Mouse (Mus musculus) thymus, postnatal 0 days (tissue): ENCODE data around the gene Zcchc24. TPM values are rescaled to one million over a fixed set of nuclear protein-coding genes. Genes with fewer than 3 reads are reported as not detected.

Experiments used
- DNase-seq: peaks from one replicate; pipeline ENCODE4 v3.0.0-alpha.2; 2015; ENCODE audit warnings: low spot score
- polyA plus RNA-seq: library from polyadenylated mRNA; unstranded; fragments of >200 nt; fragmentation: Nextera tagmentation; extraction: Ambion mirVana; gene quantifications from 2 replicates; pipeline ENCODE4 v1.2.1, GENCODE M21; 2015

Gene Zcchc24
- polyA plus RNA-seq, 1 experiment from 2014 or later, result 9.0 TPM

- DNase-seq, result no peak
Measured at GRCm38 (mm10) chr14:25686216-25686945, 82.5 kb downstream of the Zcchc24 start.

- DNase-seq, result no peak
Measured at GRCm38 (mm10) chr14:25682020-25682419, 86.8 kb downstream of the Zcchc24 start.

- no peak for DNase-seq
Measured at GRCm38 (mm10) chr14:25679625-25680024, 89.2 kb downstream of the Zcchc24 start.

- no peak for DNase-seq
Measured at GRCm38 (mm10) chr14:25667587-25667986, 101.3 kb downstream of the Zcchc24 start.

GRCm38 (mm10) chr14:25666668-25667376, 102.0 kb downstream of the Zcchc24 start:
- peak; percentile 27 for DNase-seq

GRCm38 (mm10) chr14:25665314-25665970, 103.4 kb downstream of the Zcchc24 start:
- no peak for DNase-seq

GRCm38 (mm10) chr14:25664310-25664695, 104.5 kb downstream of the Zcchc24 start:
- DNase-seq, result no peak

GRCm38 (mm10) chr14:25663649-25664309, 105.1 kb downstream of the Zcchc24 start:
- DNase-seq, result no peak

Other genes starting within 250 kb of the Zcchc24 start
- 30.4 and 37.2 TPM in 2 replicates for gene Ppif, start 74.9 kb downstream of the Zcchc24 start, polyA plus RNA-seq
- gene Anxa11, start 73.1 kb upstream of the Zcchc24 start, polyA plus RNA-seq, result 48.4 and 49.0 TPM in 2 replicates
- gene Plac9a, start 134.1 kb upstream of the Zcchc24 start, polyA plus RNA-seq, result not detected in 2 replicates
- gene Tmem254a, start 158.6 kb upstream of the Zcchc24 start, polyA plus RNA-seq, result 0.72 and 1.8 TPM in 2 replicates
- gene Cphx1, start 169.3 kb upstream of the Zcchc24 start, polyA plus RNA-seq, result not detected in 2 replicates
- 0.24 and 0.34 TPM in 2 replicates for gene Duxbl1, start 209.5 kb upstream of the Zcchc24 start, polyA plus RNA-seq